Mouse (Mus musculus): Measurements from ENCODE around the gene Myo9b.
"Not testable (repeated sequence)": the region's sequence is repeated elsewhere in the genome, so short reads cannot be mapped to it uniquely, and the experiment has no call there.

The Myo9b gene

DNA sequence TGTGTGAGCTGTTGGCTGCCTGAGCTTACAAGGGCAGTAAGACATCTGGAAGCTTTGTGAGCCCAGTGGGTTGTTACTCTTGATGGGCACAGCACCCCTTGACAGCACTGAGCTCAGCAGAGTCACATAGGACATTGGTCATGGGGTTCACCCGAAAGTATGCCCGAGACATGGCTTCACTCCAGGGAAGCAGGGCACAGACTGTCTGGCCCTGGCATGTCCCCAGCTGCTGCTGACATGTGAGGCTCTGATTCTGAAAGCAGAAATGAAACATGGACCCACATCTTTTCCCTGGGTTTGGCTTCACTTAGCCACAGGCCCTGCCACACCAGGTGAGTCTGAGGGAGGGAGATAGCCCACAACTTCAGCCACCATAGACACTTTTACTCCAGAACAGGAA is 24.3 kb downstream of the Myo9b start:
- no peak for DNase-seq (ENCODE audit: low read depth, low spot score)

GRCm38 (mm10) chr8:71297439-71297838 is 24.9 kb downstream of the Myo9b start:
- no peak for DNase-seq (ENCODE audit: low read depth, low spot score)

DNA sequence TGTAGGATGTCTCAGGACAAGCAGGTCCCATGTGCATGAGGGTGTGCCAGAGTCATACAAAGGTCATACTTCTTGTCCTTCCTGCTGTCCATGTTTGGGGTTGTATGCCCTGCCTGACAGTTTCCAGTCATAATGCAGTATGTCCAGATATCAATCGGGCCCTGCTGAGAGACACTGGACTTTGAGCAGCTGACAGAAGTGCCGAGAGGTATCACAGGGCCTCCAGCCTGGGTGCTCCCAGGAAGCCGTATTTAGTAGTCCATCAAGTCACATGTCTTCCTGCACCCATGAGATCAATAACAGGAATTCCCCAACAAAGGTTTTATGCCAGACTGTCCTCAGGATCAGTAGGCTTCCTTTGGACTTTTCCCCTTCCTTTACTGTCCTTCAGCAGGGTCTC is 27.2 kb downstream of the Myo9b start:
- DNase-seq (ENCODE audit: low read depth, low spot score): no peak

- no peak for DNase-seq (ENCODE audit: low read depth, low spot score)
Measured at GRCm38 (mm10) chr8:71302788-71303187, 30.3 kb downstream of the Myo9b start.

DNA sequence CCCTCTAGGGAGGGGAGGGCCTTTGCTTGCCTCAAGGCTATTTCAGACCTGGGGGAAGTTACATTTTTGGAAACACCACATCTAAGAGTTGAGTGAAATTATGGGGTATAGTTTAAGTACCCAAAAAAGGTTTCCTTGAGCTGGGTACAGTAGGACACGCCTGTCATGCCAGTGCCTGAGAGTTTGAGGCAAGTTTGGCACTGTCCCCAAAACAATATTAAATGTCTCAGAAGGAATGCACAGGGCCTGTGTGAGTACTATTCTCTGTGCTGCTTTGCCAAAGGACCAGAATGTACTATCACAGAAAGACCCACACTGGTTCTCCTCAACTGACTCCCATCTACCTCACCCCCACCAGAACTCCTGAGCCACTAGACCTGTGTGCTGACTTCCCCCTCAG is 31.1 kb downstream of the Myo9b start:
- no peak for DNase-seq (ENCODE audit: low read depth, low spot score)

- DNase-seq (ENCODE audit: low read depth, low spot score): no peak
Measured at GRCm38 (mm10) chr8:71305988-71306387, 33.5 kb downstream of the Myo9b start.

GRCm38 (mm10) chr8:71307371-71307770 is 34.9 kb downstream of the Myo9b start:
- DNase-seq (ENCODE audit: low read depth, low spot score): no peak

- no peak for DNase-seq (ENCODE audit: low read depth, low spot score)
Measured at GRCm38 (mm10) chr8:71307913-71308312, 35.4 kb downstream of the Myo9b start.

- DNase-seq (ENCODE audit: low read depth, low spot score): no peak
Measured at GRCm38 (mm10) chr8:71310446-71310845, 37.9 kb downstream of the Myo9b start.

DNA sequence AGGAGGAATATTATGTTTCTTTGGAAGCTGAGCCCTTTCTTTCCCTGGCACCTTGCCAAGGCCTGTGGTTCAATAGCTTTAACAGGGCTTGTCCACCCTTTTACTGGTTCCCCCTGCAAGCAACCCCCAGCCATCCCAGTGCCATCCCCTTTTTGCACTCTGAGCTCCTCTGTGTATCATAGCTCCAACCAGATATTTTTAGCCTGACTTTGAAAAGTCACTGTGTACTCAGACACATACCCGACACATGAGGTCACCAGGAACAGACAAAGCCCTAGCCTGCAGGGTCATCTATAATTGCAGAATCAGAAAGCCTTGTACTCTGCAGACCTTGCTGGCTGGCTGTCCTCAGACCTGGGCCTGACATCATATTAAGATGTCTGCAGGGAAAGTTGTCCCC is 40.2 kb downstream of the Myo9b start:
- no peak for DNase-seq (ENCODE audit: low read depth, low spot score)

DNA sequence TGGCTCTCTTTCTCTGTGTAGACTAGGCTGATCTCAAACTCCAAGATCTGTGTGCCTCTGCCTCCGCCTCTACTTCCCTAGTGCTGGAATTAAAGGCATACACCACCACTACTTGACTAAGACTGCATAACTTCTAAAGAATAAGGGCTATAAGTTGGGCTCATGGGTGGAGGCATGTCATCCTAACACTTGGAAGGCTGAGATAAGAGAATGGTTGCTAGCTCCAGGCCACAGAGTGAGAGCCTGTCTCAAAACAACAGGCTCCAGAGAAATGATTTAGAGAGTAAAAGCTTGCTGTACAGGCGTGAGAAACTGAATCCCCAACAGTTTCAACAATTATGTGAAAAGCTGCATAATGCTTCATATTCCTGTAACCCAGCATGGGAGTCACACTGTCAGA is 41.4 kb downstream of the Myo9b start:
- DNase-seq (ENCODE audit: low read depth, low spot score): no peak

DNA sequence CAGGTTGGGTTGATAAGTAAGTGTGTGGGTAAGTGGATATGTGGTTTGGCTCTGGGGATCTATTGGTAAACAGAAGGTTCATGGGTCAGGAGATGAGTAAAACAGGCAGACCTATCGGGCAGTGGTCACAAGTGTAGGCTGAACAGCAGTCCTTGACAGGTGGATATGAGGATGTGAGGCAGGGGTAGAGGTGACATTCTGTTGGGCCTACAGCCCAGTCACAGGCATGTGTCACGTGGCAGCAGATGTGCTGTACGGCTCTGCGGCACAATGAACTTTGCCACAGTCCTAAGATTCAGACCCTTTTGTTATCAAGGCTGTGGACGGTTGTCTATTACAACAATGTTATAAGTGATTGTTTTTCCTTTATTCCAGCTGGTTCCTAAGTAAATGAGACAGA is 43.5 kb downstream of the Myo9b start:
- no peak for DNase-seq (ENCODE audit: low read depth, low spot score)

DNA sequence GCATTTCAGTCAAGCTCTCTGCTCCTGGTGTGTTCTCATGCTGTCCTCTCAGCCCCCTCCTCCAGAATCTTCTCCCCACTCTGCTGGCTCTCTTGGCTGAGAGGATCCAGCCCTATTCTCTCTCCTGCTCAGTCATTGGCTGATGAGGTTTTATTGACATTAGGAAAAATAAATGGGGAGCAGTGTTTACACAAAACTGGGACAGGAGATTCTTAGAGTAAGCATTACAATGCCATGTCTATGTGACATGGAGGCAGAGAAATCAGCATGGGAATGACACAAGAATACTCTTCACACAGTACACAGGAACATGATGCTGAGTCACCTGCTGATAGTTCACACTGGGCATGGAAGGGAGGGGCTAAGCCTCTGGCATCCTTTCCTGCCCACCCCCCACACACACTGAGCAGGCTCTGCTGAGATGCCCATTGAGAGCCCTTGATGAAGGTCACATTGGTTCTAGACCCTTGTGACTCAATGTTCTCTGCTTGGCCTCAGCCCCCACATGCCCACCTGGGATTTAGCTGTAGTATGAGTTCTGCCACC is 44.0 kb downstream of the Myo9b start:
- peak; percentile 10 for DNase-seq (ENCODE audit: low read depth, low spot score)

- DNase-seq (ENCODE audit: low read depth, low spot score): not testable (repeated sequence)
Measured at GRCm38 (mm10) chr8:71318610-71319009, 46.1 kb downstream of the Myo9b start.

GRCm38 (mm10) chr8:71319760-71320159 is 47.2 kb downstream of the Myo9b start:
- not testable (repeated sequence) for DNase-seq (ENCODE audit: low read depth, low spot score)

- DNase-seq (ENCODE audit: low read depth, low spot score): no peak
Measured at GRCm38 (mm10) chr8:71322939-71323338, 50.4 kb downstream of the Myo9b start.

GRCm38 (mm10) chr8:71324848-71325247 is 52.3 kb downstream of the Myo9b start:
- no peak for DNase-seq (ENCODE audit: low read depth, low spot score)

- DNase-seq (ENCODE audit: low read depth, low spot score): not testable (repeated sequence)
Measured at GRCm38 (mm10) chr8:71337834-71338233, 65.3 kb downstream of the Myo9b start.

DNA sequence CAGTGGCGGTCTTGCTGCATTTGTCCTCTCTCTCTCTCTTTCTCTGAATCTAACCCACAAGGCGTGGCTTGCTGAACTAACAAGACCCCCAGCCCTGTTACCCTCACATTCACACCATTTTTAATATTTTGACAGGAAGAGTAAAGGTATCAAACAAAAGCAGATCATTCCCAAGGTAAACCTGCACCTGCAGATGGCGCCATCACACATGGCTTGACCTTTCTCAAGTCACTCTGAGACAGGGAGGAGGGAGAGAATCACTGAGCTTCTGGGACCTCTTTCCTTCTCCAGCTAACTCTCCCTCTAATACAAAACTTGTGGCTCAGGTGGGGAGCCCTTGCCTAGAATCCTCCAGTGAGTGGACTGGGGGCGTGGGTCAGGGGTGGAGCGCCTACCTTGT is 68.1 kb downstream of the Myo9b start:
- DNase-seq (ENCODE audit: low read depth, low spot score): no peak

GRCm38 (mm10) chr8:71346581-71346980 is 74.1 kb downstream of the Myo9b start:
- no peak for DNase-seq (ENCODE audit: low read depth, low spot score)

GRCm38 (mm10) chr8:71351117-71351516 is 78.6 kb downstream of the Myo9b start:
- no peak for DNase-seq (ENCODE audit: low read depth, low spot score)

DNA sequence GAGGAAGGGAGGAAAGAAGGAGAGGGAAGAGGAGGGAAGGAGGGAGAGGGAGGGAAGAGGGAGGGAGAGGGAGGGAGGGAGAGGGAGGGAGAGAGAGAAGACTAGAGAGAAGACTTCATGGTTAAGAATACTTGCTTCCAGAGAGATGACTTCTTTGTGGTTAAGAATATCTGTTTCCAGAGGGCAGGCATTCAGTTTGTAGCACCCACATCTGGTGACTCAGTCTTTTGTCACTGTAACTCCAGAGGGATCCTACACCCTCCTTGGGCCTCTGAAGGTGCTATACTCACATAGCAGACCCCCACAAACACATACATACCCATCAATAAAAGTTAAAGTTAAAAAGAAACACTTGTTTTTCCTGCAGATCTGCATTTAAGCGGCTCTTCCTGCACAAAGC is 79.0 kb downstream of the Myo9b start:
- DNase-seq (ENCODE audit: low read depth, low spot score): no peak

DNA sequence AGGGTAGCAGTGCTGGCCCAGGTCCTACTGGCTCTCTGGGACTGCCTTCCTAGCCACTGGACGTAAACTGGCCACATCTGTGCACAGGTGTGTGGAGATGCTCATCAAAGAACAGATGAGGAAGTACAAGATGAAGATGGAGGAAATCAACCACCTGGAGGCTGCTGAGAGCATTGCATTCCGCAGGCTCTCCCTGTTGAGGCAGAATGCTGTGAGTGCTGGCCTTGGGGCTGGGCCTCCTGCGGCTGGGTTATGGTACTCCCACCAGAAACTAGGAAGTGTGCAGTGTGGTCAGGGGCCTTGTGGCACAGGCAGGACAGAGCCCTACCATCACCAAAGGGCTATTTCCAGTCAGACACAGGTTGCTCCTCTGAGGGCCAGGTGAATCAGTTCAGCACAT is 85.5 kb downstream of the Myo9b start:
- DNase-seq (ENCODE audit: low read depth, low spot score): no peak

GRCm38 (mm10) chr8:71366771-71367528 is 94.4 kb downstream of the Myo9b start, which contains the start of gene Use1:
Gene Use1, plus strand, starts transcription at chr8:71366848.
- DNase-seq (ENCODE audit: low read depth, low spot score): peak; percentile 94
